Mouse (Mus musculus) WW6 (cell line): Measurements from ENCODE around the gene Zfp658.
A peak's percentile ranks its signal among the peaks of the same experiment; 100 is the strongest.

Source experiments
- DNase-seq: peaks from one replicate; pipeline ENCODE4 v3.0.0-alpha.2; 2013; ENCODE audit warnings: low read depth, low spot score

Zfp658 gene

DNA sequence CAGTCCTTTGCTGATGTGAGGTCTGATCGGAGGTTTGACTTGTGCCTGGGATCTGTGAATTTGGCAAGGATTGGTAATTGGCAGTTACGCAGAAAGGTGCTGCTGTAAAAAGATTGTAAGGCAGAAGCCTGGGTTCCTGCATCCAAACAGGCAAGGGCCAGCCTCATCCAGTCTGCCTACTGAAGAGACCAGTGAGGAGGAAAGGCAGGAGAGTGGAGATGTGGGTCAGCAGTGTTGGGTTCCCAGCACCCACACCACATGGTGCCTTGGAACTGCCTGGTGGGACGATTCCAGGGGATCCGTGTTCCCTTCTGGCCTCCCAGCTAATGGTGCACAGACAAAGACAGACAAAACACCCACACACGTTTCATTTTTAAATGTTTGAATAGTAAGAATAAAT lies 18.5 kb downstream of the Zfp658 start:
- DNase-seq, result no peak

DNA sequence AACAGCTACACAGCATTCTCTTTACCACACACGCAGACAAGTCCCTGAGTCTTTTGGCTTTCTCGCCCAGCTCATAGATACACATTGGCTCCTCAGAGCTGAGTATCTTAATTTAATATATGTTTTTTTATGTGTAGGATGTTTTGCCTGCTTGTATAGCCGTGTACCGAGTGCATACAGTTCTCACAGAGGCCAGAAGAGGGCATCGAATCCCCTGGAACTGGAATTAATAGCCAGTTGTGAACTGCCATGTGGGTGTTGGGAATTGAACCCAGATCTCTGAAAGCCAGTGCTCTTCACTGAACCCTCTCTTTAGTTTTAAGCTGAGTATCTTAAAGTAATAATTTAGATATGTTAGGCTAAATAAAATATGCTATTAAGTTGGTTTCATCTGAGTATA lies 22.7 kb downstream of the Zfp658 start:
- DNase-seq, result no peak

DNA sequence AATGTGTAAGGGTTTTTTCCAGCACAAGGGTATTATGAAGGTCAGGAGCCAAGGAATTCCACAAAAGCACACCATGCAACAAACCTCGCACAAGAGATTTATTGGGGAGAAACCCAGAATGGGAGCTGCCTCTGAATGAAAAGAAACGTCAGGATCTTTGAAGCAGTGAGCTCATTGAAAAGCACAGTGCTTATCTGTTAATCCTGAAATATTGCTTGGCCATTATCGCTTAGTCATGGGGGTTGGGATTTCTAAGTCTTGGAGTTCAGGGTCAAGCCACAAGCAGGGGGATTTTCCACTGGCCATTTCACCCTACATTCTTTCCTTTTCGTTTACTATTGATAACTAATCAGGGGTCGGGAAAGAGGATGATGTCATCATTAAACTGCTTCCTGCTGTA lies 39.8 kb downstream of the Zfp658 start:
- no peak for DNase-seq

DNA sequence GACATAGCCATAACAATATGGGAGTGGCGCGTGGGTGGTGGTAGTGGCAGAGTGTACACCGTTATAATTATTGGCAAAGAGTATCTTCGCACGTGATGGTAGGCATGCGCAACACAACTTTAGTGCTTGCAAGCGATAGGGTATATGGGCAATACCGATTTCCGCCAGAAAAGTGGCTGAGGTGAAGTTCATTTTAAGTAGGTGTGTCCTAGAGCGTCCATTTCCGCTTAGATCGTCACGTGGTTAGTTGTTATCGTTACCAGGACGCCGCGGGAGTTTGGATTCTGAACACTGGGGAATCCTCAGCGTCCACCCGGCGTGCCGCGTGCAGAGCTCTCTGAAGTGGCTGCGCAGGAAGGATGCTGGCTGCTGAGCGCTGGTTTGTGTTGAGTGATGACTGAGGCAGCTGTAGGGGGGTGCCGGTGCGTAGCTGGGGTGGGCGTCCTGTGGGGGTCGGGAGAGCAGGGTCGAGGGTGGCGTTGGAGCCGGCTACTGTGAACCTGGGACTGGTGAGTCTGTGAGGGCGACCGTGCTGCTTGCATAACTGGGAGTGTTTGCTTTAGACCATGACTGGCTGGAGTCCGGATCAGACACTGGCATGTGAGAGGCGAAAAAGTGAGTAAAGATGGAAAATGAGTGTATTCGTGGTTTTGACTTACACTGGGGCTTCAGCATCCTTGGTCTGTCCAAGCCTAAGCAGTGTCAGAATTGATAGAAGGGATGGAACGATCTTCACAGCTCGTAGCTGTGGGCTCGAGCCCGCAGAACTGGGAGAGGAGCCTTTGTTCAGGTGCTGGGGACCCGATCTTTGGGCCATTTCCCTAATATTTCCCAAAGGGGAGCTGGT lies 45.1 kb downstream of the Zfp658 start, which contains the start of gene Zfp819:
Gene Zfp819 (plus strand): TSS at position 274 of the 847 bp plus-strand sequence.
- peak; percentile 81 for DNase-seq

DNA sequence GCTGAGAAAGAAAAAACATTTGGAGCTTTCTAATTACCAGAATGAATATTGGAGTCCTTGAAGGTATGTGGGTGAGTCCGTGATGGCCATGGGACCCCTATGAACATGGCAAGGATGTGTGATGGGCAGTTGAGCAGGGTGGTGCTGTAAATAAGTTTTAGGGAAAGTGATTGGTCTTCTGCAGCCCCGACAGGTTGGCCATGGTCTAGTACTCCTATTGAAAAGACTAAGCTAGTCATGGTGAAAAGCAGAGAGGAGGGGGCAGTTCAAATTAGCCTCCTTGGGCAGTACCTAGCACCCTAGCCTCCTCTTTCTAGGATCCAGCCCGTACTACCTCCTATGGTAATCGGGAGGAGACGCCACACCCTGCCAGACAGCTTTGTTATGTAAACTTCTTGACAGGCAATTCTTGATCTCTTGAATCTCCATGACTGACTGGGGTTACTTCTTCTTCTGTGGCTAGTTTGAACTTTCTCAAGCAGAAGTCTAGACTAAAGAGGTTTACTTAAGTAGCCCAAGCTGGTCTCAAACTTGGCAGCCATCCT lies 45.8 kb downstream of the Zfp658 start:
- peak; percentile 59 for DNase-seq

DNA sequence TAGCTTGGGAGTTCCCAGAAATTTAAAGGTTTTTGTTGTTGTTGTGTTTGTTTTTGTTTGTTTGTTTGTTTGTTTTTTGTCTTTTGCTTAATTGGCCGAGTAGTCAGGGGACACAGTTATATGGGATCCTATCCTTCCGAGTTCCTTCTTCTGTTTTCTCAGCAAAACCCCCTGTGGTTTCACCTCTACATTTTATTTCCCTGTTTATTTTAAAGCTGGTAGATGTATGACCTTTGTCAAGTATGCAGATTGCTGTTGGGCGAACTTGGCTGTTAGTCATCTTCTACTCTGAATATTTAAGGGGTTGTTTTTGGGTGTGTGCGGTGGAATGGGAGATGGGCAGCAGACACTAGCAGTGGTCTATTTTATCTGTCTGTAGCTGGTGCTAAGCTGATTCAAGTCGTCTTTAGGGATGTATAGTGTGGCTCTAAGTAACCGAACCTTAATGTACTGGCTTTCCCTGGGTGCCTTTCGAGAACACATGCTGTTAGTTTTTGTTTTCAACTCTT lies 46.3 kb downstream of the Zfp658 start:
- no peak for DNase-seq

DNA sequence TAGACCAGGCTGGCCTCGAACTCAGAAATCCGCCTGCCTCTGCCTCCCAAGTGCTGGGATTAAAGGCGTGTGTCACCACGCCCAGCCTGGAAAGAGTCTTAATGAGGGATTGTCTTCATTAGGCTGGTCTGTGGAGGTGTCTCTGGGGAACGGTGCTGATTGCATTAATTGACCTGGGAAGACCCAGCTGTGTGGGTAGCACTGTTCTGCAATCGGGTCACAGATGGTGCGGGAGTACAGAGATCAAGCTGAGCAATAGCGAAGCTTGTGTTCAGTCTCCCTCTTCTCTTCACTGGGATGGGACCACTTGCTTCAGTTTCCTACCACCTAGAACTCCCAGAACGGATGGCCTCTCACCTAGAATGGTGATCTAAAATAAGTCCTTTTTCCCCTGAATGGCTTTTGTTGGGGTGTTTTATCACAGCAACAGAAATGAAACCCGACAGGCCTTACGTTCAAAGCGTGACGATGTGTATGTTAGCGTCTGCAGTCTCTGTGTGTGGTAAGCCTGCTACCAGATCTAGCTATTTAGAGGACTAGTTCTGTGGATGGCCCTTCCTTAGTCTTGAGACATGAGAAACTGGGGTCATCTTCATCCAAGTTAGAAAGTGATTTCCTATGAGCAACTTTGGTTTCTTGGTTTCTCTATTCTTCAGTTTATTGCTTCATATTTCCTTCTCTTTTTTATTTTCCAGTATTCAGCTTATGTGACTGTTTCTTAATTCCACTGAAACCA lies 51.9 kb downstream of the Zfp658 start:
- DNase-seq, result no peak

DNA sequence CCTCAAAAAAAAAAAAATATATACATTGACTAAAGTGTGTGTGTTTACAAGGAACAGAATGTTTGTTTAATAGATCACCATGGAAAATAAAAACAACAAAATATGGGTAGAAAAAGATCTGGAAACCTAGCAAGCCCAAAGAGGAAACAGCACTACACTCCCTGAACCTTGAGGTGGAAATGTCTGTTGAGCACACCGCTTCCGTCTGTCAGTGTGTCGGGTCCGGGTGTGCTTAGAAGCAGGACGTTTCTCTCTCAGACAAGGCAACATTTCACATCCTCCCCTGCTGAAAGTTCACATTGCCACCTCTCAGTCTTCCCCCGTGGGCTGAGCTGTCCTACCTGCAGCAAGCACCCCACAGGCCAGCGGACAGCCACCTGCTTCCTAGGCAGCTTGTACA lies 60.9 kb downstream of the Zfp658 start:
- DNase-seq, result no peak

DNA sequence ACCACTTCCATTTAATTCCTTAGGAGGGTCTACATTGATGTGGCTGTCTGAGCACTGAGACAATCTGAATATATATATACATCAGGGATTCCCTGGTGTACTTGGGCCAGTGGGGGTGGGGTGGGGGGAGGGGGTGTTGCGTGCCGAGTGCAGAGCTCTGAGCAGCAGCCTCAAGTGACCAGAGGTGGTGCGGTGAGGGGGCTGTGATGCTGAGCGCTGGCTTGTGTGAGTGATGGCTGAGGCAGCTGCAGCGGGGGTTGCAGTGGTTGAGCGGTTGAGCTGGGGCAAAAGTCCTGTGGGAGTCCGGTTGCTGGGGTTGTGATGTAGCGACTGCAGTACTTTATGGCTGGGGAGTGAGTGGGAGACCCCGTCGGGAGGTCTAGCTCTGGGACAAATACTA lies 61.8 kb downstream of the Zfp658 start:
- DNase-seq, result no peak
